Mouse (Mus musculus) brain, adult 2 months (tissue): ENCODE data around the gene Fgd1.
A peak's percentile ranks its signal among the peaks of the same experiment; 100 is the strongest.

Experiments
- DNase-seq: peaks from one replicate; pipeline ENCODE4 v3.0.0; 2011; ENCODE audit warnings: low read depth, low spot score

Gene Fgd1

GRCm38 (mm10) chrX:151045850-151046249, at the start of gene Fgd1:
Fgd1 (plus strand) TSS chrX:151046150.
- no peak for DNase-seq

- peak; percentile 82 for DNase-seq
Observed at GRCm38 (mm10) chrX:150996775-150997174, 49.2 kb upstream of the Fgd1 start.

DNA sequence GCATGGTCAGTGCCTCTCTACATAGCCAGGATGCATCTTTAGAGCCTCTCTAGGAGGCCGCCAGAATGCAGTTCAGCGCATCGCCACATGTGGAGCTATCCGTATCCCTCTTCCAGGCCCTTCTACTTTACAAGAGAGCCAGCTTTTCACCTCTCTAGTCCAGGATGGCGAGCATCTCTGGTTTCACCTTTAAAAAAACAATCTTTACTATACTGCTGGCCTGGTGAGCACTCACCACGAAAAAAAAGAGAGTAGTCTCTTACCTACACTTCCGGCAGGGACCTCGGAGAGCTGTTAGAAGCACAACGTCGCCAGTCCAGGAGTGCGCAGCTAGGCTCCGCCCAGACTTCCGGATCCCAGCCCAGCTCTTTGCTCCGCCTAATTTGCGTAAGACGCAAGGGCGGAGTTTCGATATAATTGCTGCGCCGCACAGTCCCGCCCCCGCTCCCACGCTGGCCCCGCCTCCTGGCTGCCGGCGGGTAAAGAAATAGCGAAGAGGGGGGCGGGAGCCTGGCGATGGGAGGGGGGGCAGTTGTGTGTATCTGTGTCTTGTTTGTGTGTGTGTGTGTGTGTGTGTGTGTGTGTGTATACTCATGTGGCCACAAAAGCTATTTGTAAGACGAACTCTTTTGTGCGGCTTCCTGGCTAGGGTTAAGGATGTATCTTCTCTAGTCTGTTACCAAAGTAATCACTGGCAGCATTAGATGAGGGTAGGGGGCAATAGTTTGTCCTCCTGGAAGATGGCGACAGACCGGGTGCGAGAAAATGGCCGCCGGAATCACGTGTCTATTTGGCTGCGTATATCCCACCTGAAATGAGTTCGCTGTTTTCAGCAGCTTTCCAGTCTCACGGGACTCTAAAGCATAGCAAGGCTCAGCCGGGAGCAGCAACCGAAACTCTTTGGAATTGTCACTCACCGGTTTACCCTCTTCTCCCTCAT, 28.7 kb upstream of the Fgd1 start, which contains the start of gene Gnl3l:
Gnl3l (minus strand) TSS at position 385 of the 940 bp plus-strand sequence.
- DNase-seq: peak; percentile 97

DNA sequence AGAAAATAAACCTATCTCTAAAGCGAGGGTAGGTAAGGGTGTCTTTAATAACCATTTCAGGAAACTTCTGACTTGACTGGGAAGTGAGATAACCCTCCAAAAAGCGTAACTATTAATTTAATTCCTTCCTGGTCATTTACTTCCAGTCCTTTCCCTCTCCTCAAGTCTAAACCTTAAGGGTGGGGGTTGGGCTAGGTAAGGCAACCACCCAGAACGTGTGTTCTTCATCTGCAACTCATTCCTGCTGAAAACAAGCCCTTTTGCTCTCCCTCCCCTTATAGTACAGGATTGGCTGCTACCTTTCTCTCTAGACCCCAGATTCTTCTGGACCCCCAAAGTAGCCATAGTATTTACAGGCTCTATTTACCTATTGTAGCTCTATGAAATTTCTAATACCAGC, 28.1 kb upstream of the Fgd1 start:
- peak; percentile 33 for DNase-seq

DNA sequence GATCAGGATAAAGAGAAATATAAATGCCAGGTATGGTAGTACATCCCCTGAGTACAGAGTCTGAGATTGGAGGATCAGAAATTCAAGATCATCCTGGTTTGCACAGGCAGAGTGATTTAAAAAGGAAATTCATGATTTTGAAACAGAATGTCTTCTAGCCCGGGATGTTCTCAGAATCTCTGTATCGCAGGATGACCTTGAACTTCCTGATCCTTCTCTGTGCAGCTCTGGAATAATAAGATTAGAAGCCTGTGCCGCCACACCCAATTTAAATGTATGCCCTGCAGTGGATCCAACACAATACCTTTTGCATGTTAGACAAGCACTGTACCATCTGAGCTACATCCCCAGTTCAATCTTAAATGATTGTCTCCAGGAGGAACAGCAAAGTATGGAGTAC, 27.2 kb upstream of the Fgd1 start:
- DNase-seq: no peak

- DNase-seq: no peak
Observed at GRCm38 (mm10) chrX:151031400-151031799, 14.6 kb upstream of the Fgd1 start.

GRCm38 (mm10) chrX:151041223-151041622, 4.7 kb upstream of the Fgd1 start:
- DNase-seq: no peak

DNA sequence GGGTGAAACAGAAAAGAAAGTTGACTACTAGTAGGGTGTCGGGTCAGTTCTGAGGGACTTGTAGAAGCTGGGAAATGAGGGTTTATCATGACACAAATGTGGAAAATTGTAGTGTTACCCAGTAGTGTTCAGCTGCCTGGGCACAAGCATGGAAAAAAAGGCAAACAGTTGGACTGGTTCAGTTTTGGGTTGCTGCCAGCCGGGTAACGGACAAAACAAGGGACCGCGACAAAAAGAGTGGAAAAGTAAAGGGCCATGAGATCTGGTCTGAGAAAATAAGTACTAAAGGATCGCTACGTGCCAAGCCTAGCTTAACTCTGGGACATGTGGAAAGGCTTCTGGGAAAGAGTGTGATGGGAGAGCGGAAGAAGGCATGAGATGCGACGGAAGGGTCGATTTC, 371 bp downstream of the Fgd1 start:
- DNase-seq: no peak

DNA sequence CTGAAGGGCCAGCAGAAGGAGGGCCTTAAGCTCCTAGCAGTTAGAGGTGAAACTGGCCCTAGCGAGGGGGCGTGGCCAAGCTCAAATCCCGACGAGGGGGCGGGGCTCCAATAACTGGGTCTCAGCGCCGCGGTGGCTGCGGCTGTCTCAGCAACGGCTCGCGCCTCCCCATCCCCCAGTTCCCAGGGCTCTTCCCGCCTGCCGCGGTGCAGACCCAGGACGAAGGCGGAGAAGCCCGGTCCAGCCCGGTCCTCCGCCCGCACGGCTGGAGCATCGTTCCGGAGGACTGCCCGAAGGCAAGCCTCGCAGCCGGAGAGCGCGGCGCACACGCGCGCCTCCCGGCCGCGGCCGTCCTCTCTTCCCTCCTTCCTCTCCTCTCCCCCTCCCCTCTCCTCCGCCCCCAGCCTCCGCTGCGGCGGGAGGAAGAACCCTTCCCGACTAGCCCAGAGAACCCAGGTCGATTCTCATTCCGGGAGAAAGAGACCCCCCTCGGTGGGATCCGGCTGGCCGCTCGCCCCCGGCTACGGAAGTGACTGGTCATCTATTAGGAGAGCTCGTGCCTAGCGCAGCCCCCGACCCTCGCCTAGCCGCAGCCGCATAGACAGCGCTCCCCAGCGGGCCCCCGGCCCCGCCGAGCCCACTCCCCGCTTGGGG, 954 bp downstream of the Fgd1 start:
- peak; percentile 90 for DNase-seq

DNA sequence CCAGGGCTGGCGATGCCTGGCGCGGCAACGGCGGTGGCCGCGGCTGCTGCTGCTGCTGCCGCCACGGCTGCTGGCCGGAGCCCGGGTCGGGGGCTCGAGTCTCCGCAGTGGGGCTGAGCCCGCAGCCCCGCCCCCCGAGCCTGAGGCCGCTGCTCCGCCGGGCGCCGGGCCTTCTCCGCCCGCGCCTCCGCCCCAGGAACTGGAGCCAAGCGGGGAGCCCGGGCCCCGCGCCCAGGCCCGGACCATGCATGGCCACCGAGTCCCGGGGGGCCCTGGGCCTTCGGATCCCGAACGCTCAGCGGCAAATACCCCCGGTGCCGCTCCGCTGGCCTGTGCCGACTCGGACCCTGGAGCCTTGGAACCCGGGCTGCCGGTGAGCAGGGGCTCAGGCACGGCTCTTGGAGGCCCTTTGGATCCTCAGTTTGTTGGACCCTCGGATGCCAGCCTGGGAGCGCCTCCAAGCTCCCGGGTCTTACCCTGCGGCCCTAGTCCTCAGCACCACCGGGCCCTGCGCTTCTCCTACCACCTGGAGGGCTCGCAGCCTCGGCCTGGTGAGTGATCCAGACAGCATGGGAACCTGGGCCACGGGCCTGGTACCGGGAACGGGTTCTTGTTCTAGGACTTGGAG, 1.6 kb downstream of the Fgd1 start:
- DNase-seq: peak; percentile 18

DNA sequence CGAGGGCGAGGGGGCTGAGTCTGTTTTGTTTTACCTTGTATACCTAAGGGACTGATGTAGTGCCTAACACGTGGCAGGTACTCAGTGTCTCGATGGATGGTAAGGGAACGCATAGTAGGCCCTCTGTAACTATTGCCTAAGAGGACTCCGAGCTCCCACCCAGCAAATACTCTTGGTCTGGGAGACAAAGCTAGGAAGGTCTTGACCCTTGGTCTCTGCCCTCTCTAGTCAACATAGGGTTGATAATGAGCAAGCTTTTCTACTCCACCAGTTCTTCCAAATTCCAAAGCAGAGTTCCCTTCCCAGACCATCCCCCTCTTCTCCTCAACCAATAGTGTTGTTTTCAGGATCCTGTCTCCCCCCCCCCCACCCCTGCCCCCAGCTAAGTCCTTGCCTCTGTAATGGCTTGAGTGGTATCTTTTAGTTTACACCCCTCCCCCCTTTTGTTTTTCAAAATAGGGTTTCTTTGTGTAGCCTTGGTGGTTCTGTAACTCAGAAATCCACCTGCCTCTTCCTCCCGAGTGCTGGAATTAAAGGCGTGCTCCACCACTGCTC, 3.8 kb downstream of the Fgd1 start:
- no peak for DNase-seq

- DNase-seq: peak; percentile 82
Observed at GRCm38 (mm10) chrX:151050337-151050736, 4.4 kb downstream of the Fgd1 start.

DNA sequence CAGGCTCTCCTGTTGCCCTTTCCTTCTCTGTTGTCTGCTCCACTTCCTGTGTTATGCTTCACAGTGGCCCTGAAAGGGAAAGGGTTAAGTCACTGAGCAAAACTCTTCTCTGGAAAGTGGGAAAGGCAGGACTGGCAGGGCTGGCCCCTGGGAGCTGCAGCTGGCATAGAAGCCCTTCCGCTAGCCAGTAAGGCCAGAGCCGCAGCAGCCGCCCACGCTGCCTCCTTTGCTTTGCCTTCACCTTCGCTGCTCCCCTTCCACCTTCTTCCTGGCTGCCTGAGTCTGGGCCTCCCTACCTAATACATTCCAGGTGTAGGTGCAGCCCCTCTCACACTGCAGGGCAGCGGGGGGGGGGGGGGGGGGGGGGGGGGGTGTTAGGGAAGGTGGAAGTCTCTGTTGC, 8.5 kb downstream of the Fgd1 start:
- no peak for DNase-seq

DNA sequence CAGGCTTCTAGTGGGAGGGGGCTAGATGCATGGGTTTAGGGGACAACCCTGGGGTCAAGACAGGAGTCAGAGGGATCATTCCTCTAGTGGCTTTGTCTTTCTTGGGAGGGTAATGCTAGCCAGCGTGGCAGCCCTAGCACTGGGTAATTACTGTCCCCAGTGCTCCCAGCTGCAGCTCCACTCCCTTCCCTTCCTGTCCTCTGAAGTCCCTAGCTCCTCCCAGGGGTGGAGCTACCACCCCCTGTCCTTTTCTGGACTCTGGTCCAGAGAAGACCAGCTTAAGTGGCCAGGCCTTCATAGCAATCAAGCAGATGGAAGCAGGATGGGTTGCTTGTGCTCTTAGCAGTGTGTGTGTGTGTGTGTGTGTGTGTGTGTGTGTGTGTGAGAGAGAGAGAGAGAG, 9.6 kb downstream of the Fgd1 start:
- no peak for DNase-seq

GRCm38 (mm10) chrX:151059346-151059745, 13.4 kb downstream of the Fgd1 start:
- peak; percentile 31 for DNase-seq

DNA sequence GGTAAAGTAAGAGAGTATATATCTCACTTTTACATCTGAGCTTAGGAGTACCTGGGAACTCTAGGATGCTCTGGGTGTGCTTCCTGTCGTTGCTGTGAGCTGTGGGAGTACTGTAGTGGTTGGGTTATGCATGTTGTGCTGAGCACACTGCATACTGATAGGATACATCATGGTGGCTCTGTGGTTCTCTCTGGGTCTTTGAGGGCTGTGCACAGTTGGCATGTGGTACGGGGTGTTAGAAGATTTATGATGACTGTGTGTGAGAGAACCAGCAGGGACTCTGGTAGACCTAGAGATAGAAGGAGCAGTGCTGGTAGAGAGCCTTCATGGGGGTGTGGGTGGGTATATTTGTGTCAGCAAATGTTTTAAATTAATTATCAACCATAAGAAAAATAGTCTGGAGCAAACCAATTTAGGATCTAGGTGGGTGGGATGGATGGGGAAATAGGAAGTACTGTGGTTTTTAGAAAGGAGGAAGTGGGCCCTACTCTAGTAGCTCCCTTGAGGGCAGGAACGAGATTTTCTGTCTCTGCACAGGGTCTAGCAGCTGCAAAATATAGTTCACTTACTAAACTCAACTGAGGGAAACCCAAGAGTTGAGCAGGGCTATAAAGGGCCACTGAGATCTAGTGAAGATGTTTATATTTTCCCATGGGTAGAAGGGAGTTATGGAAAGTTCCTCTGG, 15.8 kb downstream of the Fgd1 start:
- DNase-seq: no peak

- DNase-seq: no peak
Observed at GRCm38 (mm10) chrX:151066071-151066666, 20.2 kb downstream of the Fgd1 start.

GRCm38 (mm10) chrX:151067876-151068275, 21.9 kb downstream of the Fgd1 start:
- DNase-seq: peak; percentile 63

DNA sequence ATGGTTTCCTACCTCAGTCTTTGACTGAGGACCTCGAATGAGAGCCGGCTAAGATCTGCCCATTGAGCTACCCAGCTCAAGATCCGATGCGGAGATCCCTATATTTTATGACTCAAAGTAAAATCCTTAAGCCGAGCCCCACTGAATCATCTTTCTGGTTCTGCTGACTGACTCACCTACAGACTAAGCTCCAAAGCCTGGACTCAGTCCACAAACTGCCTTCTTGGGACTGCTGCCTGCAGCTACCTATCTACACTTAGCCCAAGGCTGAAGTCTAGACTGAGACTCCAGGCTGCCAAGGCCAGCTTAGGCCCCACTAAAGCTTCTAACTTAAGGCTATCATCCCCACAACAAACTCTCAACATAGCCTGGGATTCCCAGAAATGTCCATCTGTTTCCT, 30.1 kb downstream of the Fgd1 start:
- DNase-seq: peak; percentile 53

DNA sequence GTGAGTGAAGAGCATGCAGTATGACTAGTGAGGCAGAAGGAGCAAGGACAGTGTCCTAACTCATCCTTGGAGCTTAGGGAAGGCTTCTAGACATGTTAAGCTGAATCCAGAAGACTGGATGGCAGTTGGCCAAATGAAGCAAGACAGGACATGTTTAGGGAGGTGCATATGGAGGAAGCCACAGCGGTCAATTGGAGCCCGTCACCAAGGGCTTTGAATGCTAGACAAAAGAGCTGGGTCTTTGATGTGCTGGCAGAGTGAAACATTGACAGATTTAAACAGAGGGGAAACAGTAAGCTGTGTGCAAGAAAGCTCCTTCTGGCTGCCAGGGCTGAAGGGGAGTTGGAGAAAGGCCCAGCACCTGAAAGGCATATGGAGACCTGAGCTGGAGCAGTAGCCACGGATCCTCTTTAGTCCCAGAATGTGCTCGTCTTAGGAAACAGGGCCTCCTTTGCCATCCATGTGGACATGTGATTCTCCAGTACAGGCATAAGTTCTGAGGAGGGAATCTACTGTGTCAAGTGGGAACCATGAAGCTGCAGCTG, 31.1 kb downstream of the Fgd1 start:
- DNase-seq: peak; percentile 63

GRCm38 (mm10) chrX:151085599-151085998, 39.6 kb downstream of the Fgd1 start:
- DNase-seq: no peak
